Mouse (Mus musculus) leukemia stem cell, adult 10-12 weeks (primary cell): ENCODE results near the gene Gm4187. TPM values are rescaled to one million over a fixed set of nuclear protein-coding genes. Genes with fewer than 3 reads are reported as not detected.

Experiments used
- polyA plus RNA-seq: library from polyadenylated mRNA; stranded (reverse); fragments of >175 nt; gene quantifications from 2 replicates; pipeline ENCODE4 v1.2.3, GENCODE M21; 2012; ENCODE audit warnings: low replicate concordance

The Gm4187 gene
- polyA plus RNA-seq, result not detected in 2 replicates

DNA sequence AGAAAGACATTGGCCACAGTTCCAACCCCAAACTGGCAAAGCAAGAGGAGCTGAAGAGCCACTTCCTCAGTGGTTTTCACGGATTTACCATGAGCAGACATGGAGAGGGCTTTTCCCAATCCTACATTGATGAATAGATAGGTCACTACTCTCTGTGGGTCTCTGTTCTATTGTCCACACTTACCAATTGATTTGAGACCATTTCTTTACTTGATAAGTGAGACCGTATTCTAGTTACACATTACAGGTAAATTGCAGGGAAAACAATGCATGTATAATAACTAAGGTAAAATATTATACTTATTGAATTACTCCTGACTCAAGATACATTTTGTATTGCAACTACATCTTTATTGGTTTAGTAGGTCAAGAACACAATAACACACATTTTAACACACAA, at the start of gene Gm4187:
Gene Gm4187, minus strand, starts transcription at position 101 of the 400 bp plus-strand sequence.

DNA sequence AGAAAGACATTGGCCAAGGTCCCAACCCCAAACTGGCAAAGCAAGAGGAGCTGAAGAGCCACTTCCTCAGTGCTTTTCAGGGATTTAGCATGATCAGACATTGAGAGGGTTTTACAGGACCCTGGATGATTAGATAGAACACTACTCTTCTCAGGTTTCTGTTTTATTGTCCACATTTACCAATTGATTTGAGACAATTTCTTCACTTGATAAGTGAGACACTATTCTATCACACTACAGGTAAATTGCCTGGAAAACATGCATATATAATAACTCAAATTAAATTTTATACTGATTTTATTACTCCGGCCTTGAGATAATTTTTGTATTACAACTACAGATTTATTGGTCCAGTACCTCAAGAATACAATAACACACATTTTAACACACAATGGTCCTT, 41.4 kb upstream of the Gm4187 start, which contains the start of gene Gm8660:
Gene Gm8660, minus strand, starts transcription at position 101 of the 400 bp plus-strand sequence.

Other genes starting within 250 kb of the Gm4187 start
- gene Gm16451, start 211.5 kb downstream of the Gm4187 start, polyA plus RNA-seq, result not detected in 2 replicates
- not detected in 2 replicates for gene Gm10666, start 195.0 kb downstream of the Gm4187 start, polyA plus RNA-seq
- not detected in 2 replicates for gene Vmn1r142, start 165.7 kb downstream of the Gm4187 start, polyA plus RNA-seq
- gene Vmn1r143, start 140.3 kb downstream of the Gm4187 start, polyA plus RNA-seq, result not detected in 2 replicates
- not detected in 2 replicates for gene Gm8653, start 128.5 kb downstream of the Gm4187 start, polyA plus RNA-seq
- not detected in 2 replicates for gene Gm8453, start 100.2 kb downstream of the Gm4187 start, polyA plus RNA-seq
- not detected in 2 replicates for gene Gm8660, start 41.3 kb upstream of the Gm4187 start, polyA plus RNA-seq
- not detected in 2 replicates for gene Vmn1r148, start 83.9 kb upstream of the Gm4187 start, polyA plus RNA-seq
- not detected in 2 replicates for gene Vmn1r149, start 108.5 kb upstream of the Gm4187 start, polyA plus RNA-seq
- gene Gm10665, start 134.4 kb upstream of the Gm4187 start, polyA plus RNA-seq, result not detected in 2 replicates
- gene Vmn1r151, start 170.0 kb upstream of the Gm4187 start, polyA plus RNA-seq, result not detected in 2 replicates
- gene Vmn1r152, start 193.2 kb upstream of the Gm4187 start, polyA plus RNA-seq, result not detected in 2 replicates
- gene Gm8677, start 205.2 kb upstream of the Gm4187 start, polyA plus RNA-seq, result not detected in 2 replicates
- not detected in 2 replicates for gene Gm4201, start 235.6 kb upstream of the Gm4187 start, polyA plus RNA-seq